In the genomic region with DNA sequence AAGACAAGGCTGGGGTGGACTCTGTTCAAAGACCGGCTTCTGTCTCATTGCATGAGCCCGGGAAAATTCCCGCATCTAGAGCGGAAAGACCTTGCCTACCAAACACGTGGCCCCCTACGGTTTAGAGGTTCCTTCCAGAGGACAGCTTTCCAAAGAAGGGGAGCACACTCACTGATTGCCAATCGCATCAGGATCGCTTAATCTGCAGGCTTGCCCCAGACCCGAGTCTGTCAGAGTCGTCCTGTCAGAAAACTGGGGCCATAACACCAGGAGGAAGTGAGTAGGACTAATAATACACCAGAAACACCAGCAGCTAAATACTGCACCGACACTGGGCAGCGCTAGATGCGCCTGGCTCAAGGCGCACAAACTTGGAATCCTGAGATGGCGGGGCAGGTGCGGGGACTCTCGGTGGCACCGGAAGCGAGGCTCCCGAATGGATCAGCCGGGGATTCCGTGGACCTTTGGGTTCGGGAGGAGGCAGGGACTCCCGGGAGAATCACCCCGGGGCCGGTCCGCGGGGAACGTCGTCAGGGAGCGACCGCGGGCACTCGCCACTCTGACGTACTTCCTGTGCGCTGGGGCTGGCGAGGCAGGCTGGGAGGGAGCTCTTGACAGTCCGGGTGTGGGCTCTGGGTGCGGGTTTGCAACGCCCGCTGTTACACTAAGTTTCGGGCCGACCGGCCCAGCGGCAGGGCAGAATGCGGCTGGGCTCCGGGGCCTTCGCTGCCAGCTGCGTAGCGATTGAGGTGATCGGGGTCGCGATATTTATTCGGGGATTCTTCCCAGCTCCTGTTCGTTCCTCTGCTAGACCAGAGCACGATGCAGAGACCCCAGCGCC, we compare ENCODE assay signal across 7 mouse cellular contexts. TPM values are rescaled to one million over a fixed set of nuclear protein-coding genes. Genes with fewer than 3 reads are reported as not detected.
A peak's percentile ranks its signal among the peaks of the same experiment; 100 is the strongest.
DNase-seq lines count a peak whose midpoint lies in the region; ATAC-seq lines count a peak whose summit lies in the region.

Gene Pigg, plus strand, starts transcription at position 386 of the 841 bp plus-strand sequence.

- H3K4me2 ChIP-seq in intestine, embryonic 15.5 days (replicated peaks), result peak within 1 kb of the TSS; percentile 83

- DNase-seq in adrenal gland, adult 18-20 months (ENCODE audit: low spot score in 2 of 2), result peak; percentile 90 to 93
- peak; percentile 94 for DNase-seq in embryo, embryonic 11 days
- peak; percentile 88 to 89 for DNase-seq in gastrocnemius, postnatal 36 days
- peak; percentile 93 to 96 for DNase-seq in left cerebral cortex, postnatal 25 days (ENCODE audit: low spot score in 2 of 2)
- peak; percentile 93 for DNase-seq in midbrain, embryonic 10.5 days (ENCODE audit: low spot score)
- DNase-seq in right cerebral cortex, postnatal 4 days, result peak; percentile 92

- no peaks in the 10 kb centered on the region for H3K9me3 ChIP-seq in intestine, embryonic 15.5 days
- no peaks in the 10 kb centered on the region for H3K9me3 ChIP-seq in midbrain, embryonic 10.5 days (replicated peaks)

- H3K27ac ChIP-seq in intestine, embryonic 15.5 days, result peak within 1 kb of the TSS; percentile 90
- peak within 1 kb of the TSS; percentile 88 for H3K27ac ChIP-seq in midbrain, embryonic 10.5 days (replicated peaks)

- peak; percentile 100 for ATAC-seq in intestine, embryonic 15.5 days

- peak within 1 kb of the TSS; percentile 82 for H3K4me3 ChIP-seq in intestine, embryonic 15.5 days (replicated peaks)
- H3K4me3 ChIP-seq in midbrain, embryonic 10.5 days, result peak within 1 kb of the TSS; percentile 84

- peaks cover 6% of the 10 kb centered on the region; the same call in 1 of the 2 replicates for H3K4me1 ChIP-seq in intestine, embryonic 15.5 days (replicated peaks)
- peaks cover 18% of the 10 kb centered on the region for H3K4me1 ChIP-seq in midbrain, embryonic 10.5 days

- no peaks in the 10 kb centered on the region for H3K36me3 ChIP-seq in intestine, embryonic 15.5 days
- peaks cover 2% of the 10 kb centered on the region; the same call in 1 of the 2 replicates for H3K36me3 ChIP-seq in midbrain, embryonic 10.5 days

- intact Hi-C loops in gastrocnemius, postnatal 36 days (cut with DNase I), result loop anchor here (2.0 kb wide), 1 partner anchor 44 kb away; the partner anchor contains the start of gene Dr1
- intact Hi-C loops in left cerebral cortex, postnatal 25 days (cut with DNase I), result loop anchor here (2.0 kb wide), 2 partner anchors 44 to 180 kb away; partner anchors contain the start of genes Ccdc18, Dr1 and Tmed5

- under 1% methylated on average over 57 of the region's 57 CpGs for WGBS in intestine, embryonic 15.5 days
- WGBS in midbrain, embryonic 10.5 days, result 0% methylated on average over 57 of the region's 57 CpGs

- H3K9ac ChIP-seq in intestine, embryonic 15.5 days, result peak within 1 kb of the TSS; percentile 87

- no peaks in the 10 kb centered on the region for H3K27me3 ChIP-seq in intestine, embryonic 15.5 days (replicated peaks)
- no peaks in the 10 kb centered on the region for H3K27me3 ChIP-seq in midbrain, embryonic 10.5 days (ENCODE audit: low read depth, poor library complexity, severe bottlenecking)

RNA-seq across cellular contexts. Expression of gene Pigg, which starts in this region (rescaled TPM):
- 10 to 100 TPM; 11.4 to 14.6 TPM for total RNA-seq in adrenal gland, adult 18-20 months (2021)
- total RNA-seq in gastrocnemius, postnatal 36 days (2021), result 1 to 10 TPM; 3.1 to 3.6 TPM
- polyA plus RNA-seq in intestine, embryonic 15.5 days (2015; fragmentation: Nextera tagmentation; extraction: Ambion mirVana), result 7.5 and 7.7 TPM in 2 replicates
- total RNA-seq in left cerebral cortex, postnatal 25 days (2021), result 10 to 100 TPM; 12.5 TPM
- polyA plus RNA-seq in midbrain, embryonic 10.5 days (2016; fragmentation: Nextera tagmentation; extraction: Ambion mirVana), result 6.1 and 7.5 TPM in 2 replicates

Comparison
In these comparisons a context has a peak if more than half of its experiments do, and no peak if none do; other contexts are left out.
1. Peak in every context shown above with its lines: DNase-seq, ATAC-seq, H3K4me3 ChIP-seq and H3K27ac ChIP-seq.